Mouse (Mus musculus) layer of hippocampus, adult 2 months (tissue): ENCODE results near the gene Cdk1. TPM values are rescaled to one million over a fixed set of nuclear protein-coding genes. Genes with fewer than 3 reads are reported as not detected.
A peak's percentile ranks its signal among the peaks of the same experiment; 100 is the strongest.
"Not testable (repeated sequence)": the region's sequence is repeated elsewhere in the genome, so short reads cannot be mapped to it uniquely, and the experiment has no call there.

Source experiments
- DNase-seq, 2 experiments: peaks; one replicate each; pipeline ENCODE4 v3.0.0; 2022; ENCODE audit warnings: low spot score in 2 of 2
- H3K27ac ChIP-seq: fragments of 200-600 bp; 2 replicates; pipeline ENCODE4 v1.8.1; 2022
- H3K4me3 ChIP-seq: fragments of 200-600 bp; 2 replicates; pipeline ENCODE4 v1.8.1; 2022; ENCODE audit warnings: mild to moderate bottlenecking
- CTCF ChIP-seq: fragments of 200-600 bp; conservative IDR thresholded peaks from 2 replicates; pipeline ENCODE4 v1.8.1; 2022; ENCODE audit warnings: antibody characterized with exemption, mild to moderate bottlenecking, moderate library complexity
- total RNA-seq, 2 experiments: library from RNA; stranded (reverse); gene quantifications; 2 replicates each; pipeline ENCODE4 v1.2.3; 2021

Gene Cdk1
- total RNA-seq, 2 experiments from 2014 or later, result 0.61 to 1.00 TPM

DNA sequence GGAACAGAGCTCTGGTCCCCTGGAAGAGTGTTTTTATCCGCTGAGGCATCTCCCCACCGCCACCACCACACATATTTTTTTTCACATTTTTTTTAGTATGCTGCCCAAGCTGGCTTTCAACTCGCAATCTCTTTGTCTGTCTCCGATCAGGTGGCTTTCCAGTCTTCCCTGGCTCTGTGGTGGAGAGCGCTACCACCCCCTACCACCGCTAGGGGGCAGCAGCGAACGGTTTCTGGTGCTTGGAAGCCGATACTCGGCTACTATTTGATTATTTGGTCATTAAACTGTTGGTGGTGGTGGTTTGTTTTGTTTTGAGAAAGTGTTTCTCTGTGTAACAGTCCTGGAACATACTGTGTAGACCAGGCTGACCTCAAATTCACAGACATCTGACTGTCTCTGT lies 18.7 kb upstream of the Cdk1 start:
- peak; percentile 88 for TF ChIP-seq CTCF
- H3K27ac ChIP-seq, result no peak overlapping the region
- DNase-seq, result peak in 1 of 2 experiments; percentile 58
- H3K4me3 ChIP-seq, result no peak overlapping the region

DNA sequence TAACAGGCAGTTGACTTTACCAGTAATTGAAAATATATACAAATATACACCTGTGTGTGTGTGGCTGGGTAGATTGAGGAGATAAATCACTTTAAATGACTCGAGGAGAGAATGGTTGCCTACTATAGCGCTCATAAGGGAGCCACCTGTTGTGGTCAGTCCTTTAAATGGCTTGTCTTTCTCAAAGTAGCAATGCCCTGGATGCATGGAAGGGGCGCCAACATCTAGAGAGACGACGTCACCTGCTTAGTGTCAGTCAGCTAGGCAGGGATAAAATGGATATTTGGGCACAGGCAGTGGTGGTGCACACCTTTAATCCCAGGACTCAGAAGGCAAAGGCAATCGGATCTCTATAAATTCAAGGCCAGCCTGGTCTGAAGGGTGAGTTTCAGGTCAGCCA lies 16.6 kb upstream of the Cdk1 start:
- Histone ChIP-seq H3K4me3 (no peak overlapping the region), H3K27ac (no peak overlapping the region)
- no peak for DNase-seq
- TF ChIP-seq CTCF, result no peak

DNA sequence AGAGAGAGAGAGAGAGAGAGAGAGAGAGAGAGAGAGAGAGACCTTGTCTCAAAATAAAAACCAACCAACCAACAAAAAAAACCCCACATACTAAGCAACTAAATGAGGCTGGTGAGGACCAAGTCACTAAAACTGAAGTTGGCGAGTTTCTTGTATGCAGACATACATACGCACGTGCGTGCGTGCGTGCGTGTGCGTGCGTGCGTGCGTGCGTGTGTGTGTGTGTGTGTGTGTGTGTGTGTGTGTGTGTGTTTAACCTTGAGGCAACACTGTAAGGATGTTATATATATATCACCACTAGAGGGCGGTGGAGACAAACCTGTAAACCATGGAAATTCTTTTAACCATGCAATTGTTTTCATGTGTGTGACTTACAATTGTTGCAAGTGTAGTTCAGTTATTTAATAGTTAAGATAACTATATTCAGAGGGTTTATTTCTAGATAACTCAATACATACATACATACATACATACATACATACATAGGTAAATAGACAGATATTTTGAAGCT lies 14.2 kb upstream of the Cdk1 start:
- TF ChIP-seq CTCF, result peak; percentile 66
- DNase-seq, result no peak
- no peak overlapping the region for H3K27ac ChIP-seq

DNA sequence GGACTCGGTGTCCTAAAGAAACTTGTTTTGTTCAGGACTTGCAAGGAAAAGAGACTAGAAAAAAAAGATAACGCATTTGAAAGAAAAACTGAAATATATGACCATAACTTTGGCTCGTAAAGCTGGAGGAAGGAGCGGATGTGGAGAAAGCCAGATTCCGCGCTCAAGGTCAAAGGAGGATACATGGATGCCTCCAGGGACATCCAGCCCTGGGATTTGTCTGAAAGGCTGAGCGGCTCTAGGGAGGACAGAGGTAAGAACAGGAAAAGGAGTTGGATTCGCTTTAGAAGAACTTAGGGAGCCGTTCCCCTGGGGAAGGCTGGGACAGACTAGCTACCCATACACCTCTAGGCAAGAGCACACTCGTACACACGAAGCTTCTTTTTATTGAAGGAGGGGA lies 13.5 kb upstream of the Cdk1 start:
- H3K4me3 ChIP-seq, result no peak overlapping the region
- DNase-seq, result no peak
- TF ChIP-seq CTCF, result no peak

More for the DNA sequence above, 14.2 kb upstream of the Cdk1 start:
- no peak overlapping the region for H3K4me3 ChIP-seq

DNA sequence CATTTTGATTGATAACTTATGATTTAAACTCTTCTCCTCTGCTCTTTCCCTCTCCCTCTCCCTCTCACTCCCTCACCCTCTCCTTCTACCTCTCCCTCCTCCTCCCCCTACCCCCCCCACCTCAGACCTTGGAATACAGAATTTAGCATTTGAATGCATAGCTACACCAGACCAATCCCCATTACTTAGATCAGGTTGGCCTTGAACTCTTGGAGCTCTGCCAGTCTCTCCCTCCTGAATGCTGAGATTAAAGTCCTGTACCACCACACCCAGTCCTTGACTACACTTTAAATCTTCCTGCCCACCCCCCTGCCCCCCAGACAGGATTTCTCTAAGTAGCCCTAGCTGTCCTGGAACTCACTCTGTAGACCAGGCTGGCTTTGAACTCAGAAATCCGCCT lies 6.9 kb upstream of the Cdk1 start:
- DNase-seq, result no peak
- no peak for TF ChIP-seq CTCF
- Histone ChIP-seq H3K27ac (no peak overlapping the region), H3K4me3 (no peak overlapping the region)

More for the DNA sequence above, 13.5 kb upstream of the Cdk1 start:
- H3K27ac ChIP-seq, result no peak overlapping the region

DNA sequence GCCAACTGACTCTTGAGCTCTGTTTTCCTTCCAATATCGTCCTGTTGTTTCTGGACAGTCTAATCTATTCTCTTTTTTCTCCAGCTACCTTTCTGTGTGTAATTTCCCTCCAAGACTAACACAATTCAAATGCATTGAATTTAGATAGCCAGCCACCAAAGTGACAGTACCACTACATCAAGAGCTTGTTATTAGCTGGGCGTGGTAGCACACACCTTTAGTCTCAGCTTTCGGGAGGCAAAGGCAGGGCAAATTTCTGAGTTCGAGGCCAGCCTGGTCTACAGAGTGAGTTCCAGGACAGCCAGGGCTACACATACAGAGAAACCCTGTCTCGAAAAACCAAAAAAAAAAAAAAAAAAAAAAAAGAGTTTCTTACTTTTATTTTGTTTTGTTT lies 345 bp upstream of the Cdk1 start:
- H3K27ac ChIP-seq, DNase-seq: not testable (repeated sequence)
- peak overlapping the region; percentile 61 for H3K4me3 ChIP-seq

DNA sequence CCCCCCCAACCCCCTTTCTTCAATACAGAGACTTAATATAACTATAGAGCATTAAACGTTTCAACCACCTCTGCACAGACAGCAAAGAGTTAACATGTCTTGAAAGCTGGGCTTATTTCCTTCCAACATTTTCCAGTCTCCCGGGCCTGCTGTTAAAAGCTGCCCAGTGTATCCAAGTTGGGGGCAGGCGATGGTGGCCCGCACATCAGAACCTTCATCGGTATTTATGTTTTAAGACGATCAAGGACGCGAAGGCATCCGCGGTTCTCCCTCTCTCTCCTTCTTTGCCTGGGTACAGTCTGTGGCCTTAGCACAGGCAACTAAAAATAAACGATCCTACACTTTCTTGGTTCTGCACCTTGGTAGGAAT lies 911 bp downstream of the Cdk1 start:
- Histone ChIP-seq H3K4me3 (peak overlapping the region; percentile 61), H3K27ac (no peak overlapping the region)
- DNase-seq, result no peak
- TF ChIP-seq CTCF, result no peak

DNA sequence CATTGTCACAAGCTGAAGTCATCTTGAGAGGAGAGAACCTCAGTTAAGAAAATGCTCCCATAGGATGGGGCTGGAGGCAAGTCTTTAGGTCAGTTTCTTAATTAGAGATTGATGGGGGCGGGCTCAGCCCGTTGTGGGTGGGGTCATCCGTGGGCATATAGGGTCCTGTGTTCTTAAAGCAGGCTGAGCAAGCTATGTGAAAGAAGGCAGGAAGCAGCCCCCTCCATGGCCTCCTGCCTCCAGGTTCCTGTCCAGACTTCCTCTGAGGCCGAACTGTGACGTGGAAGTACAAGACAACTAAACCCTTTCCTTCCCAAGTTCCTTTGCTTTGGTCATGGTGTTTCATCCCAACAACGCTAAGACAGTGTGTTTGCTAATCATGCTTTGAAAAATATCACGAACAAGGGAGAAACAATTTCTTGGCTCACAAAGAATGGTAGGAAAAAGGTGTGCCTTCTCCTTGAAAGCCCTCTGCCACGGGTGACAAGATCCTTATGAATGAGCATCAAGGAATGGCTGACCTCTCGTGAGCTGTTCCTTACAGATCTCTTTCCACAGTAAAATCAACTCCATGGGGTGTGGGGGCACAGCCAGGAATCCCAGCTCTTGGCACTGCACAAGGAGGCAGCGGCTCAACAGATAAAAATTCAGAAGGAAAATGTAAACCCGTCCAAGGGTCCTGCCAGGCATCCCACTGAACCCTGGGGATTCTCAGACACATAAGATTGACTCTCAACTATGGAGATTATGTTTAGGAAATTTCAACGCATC lies 1.5 kb downstream of the Cdk1 start:
- no peak for DNase-seq
- Histone ChIP-seq H3K4me3 (no peak overlapping the region), H3K27ac (no peak overlapping the region)
- no peak for TF ChIP-seq CTCF

DNA sequence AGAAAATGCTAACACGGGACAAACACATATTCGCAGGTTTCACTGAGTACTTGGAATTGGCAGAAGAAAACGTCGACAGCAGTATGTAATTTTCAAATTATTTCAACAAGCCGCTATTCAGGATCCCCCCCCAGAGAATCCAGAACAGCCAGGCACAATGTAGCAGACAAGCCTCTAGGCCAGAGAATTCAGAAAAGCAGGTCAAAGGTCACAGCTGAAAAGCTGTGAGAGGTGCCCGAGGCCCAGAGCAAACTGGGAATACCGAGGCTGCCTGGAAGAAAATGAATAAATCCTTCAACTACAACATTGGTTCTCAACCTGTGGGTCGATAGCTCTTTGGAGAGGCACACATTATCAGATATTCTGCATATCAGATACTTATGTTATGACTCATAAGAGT lies 4.5 kb downstream of the Cdk1 start:
- H3K4me3 ChIP-seq, result no peak overlapping the region
- DNase-seq, result no peak
- no peak for TF ChIP-seq CTCF
- no peak overlapping the region for H3K27ac ChIP-seq

DNA sequence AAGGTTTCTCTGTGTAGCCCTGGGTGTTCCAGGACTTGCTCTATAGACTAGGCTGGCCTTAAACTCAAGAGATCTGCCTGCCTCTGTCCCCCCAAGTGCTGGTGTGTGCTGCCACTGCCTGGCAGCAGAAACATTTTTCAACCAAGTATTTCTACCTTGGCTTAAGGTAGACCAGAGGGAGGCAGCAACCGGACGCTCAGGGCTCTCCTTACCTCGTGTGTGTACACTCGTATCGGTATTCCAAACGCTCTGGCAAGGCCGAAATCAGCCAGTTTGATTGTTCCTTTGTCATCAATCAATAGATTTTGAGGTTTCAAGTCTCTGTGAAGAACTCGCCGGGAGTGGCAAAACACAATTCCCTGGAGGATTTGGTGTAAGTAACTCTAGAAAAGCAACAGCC lies 10.4 kb downstream of the Cdk1 start:
- DNase-seq, result no peak
- TF ChIP-seq CTCF, result no peak
- Histone ChIP-seq H3K27ac (no peak overlapping the region), H3K4me3 (no peak overlapping the region)

DNA sequence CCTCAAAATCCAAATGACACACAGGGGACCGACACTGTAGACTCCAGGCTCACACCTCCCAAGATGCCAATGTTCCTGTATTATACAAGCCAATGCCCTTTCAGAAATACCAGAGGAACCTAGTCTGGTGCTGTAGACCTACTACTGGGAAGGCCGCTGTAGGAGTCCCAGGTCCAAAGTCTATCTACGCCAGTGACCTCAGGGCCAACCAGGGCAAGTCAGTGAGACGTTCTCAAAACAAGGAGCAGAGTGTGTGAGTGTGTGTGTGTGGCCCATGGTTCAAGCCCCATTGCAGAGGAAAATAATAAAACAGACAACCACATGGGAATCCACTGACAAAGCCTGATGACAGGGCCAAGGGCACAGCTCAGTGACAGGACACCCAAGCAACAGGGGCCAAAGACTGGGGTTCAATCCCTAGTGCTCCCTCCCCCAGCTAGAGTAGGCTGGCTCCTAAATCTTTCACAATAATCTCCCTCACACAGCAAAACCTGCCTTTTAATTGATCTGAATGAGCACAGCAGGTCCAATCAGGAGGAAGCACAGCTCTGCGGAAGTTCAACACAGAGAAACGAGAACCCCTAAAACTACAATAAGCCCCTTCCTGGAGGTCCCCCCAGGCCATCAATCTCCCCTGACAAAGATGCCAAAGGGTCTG lies 11.0 kb downstream of the Cdk1 start:
- no peak overlapping the region for H3K4me3 ChIP-seq
- no peak for DNase-seq
- TF ChIP-seq CTCF, result no peak
- no peak overlapping the region for H3K27ac ChIP-seq

DNA sequence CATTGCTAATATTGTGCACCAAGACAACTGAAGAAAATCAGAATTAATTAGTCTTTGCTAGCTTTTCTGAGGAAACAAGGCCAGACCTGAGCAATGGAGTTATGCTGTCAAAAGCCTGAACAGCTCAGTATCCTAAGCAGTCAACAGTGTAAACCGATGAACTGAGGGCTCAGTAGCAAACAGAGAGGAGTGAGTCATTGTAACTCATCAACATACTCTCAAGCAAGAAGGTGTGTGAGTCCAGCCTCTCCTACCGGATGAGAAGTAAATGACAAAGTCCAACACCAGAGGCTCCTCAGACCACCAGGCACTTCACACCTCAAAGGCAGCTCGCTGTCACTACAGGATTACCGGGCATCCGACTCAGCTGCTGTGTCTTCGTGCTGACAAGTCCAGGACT lies 12.7 kb downstream of the Cdk1 start:
- TF ChIP-seq CTCF, result no peak
- Histone ChIP-seq H3K4me3 (no peak overlapping the region), H3K27ac (no peak overlapping the region)
- no peak for DNase-seq

DNA sequence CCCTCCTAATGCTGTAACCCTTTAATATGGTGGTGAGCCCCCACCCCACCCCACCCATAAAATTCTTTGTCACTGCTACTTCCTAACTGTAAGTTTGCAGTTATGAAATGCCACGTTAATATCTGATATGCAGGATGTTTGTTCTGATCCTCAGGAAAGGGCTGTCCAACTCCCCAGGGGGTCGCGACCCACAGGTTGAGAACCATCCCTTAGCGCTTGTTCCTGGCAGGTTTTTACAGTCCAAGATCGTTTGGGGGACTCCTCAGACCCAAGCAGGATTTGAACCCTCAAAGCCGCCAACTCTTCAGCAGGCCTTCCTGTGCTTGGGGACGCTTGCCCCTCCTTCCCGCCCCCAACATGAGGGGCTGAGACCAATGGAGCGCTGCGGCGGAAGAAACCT lies 16.5 kb downstream of the Cdk1 start:
- TF ChIP-seq CTCF, result no peak
- Histone ChIP-seq H3K27ac (no peak overlapping the region), H3K4me3 (no peak overlapping the region)
- no peak for DNase-seq

DNA sequence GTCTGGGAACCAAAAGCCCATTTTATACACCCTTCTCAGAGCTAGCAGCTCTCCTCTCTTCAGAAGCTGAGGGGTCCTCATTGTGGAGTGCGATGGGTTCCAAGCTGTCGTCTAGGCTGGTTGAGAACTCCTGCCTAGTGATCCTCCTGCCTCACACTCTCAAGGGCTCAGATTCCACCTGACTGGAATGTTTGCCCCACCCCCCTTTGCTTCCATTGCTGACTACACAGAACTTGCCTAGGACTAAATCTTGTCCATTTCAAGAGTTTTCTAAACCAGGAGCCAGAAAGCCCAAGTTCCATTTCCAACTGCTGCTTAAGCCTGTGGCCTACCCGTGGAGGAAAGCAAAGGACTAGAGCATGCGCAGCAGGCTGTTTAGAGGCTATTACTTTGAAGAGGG lies 17.1 kb downstream of the Cdk1 start:
- Histone ChIP-seq H3K4me3 (no peak overlapping the region), H3K27ac (peak overlapping the region; percentile 61; the same call in 1 of the 2 replicates)
- no peak for DNase-seq
- TF ChIP-seq CTCF, result no peak
